Mouse (Mus musculus): ENCODE measurements around the gene Alkbh4.

Gene Alkbh4

DNA sequence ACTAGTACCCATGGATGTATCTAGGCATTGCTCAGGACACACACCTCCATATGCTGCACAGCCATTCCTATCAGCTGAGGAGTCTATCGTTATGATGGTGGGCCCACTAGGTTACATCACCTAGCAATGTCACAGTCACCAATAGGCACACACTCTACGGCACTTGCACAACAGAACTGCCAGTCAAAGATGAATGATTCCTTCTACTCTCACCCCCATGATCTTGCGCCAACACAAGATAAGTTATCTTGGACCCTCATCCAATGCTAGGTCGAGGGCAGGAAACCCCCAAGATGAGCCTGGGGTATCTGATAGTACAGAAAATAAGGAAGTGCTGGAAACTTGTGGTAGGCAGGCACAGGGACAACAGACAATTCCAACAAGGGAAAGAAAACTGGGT lies 46.9 kb downstream of the Alkbh4 start:
- DNase-seq: no peak

DNA sequence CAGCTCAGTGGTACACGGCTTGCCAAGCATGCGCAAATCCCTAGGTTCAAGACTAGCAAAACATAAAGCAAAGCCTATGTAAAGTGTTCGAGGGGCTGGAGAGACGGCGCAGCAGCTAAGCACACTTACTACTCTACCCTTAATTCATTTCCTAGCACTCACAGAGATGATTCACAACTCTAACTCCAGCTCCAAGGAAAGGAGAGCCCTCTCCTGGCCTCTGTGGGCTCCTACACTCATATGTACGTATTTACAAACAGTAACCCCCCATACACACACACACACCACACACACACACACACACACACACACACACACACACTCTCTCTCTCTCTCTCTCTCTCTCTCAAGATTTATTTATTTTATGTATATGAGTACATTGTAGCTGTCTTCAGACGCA lies 47.8 kb downstream of the Alkbh4 start:
- no peak for DNase-seq

DNA sequence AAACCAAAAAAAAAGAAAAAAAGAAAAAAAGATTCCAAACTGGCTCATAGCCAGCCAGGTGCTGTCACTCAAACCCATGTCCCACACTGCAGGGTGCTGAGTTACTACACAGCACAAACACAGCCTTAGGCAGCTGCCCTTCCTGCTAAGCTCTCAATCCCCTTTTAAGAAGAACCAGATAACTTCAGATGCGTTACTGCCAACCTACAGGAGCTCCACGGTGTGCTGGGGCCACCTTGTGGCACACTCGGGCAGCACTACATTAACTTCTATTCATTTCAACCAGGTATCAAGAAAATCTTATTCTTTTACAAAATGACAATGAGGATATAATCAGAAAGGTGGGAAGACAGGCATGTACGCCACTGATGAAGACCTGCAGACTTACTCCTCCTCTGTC lies 50.8 kb downstream of the Alkbh4 start:
- DNase-seq: peak; percentile 71

All from kidney, postnatal 14 days (tissue).